In the genomic region with DNA sequence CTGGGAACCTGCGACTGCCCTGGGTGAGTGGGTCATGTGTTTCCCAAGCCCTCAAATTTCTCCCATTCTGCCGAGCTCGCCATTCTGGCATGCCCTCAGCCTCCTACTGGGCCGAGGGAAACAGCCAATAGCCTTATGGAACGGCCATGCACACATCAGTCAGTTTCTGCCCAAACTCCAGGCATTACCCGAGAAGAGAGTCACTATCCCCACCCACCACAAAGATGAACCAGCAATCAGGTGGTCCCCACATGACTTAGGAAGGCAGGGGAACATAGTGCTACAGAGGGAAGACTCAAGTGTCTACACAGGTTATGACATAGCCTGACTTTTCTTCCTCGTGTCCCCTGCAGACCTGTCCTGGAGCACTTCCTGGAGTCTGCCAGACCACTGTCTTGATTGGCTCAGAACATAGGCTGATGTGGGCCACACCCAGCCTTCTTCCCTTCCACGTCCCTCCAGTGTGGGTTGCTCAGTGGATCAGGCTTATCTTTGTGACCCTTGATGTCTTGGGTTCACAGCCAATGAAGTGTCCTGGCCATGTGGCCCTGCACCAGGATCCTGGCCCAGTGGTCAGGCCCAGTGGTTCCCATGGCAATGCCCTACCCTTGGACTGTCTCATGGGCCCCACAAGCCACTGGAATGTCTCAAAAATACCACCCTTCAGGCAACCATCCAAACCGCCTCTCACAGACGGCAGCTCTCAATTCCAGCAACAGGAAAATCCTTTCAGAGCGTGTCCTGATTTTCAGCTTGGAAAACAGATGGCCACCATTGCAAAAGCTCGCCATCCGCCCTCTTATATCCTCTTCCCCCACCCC, we compare ENCODE assay signal across 8 mouse cellular contexts. TPM values are rescaled to one million over a fixed set of nuclear protein-coding genes. Genes with fewer than 3 reads are reported as not detected.
DNase-seq lines count a peak whose midpoint lies in the region; ATAC-seq and TF ChIP-seq lines count a peak whose summit lies in the region.

No protein-coding gene starts in this region.

- no peak overlapping the region for H3K9ac ChIP-seq in CH12.LX (ENCODE audit: insufficient read depth, low read depth)
- no peak overlapping the region for H3K9ac ChIP-seq in hindbrain, embryonic 13.5 days

- no peak for TF ChIP-seq POLR2A in CH12.LX (IDR thresholded peaks at IDR 0.05; ENCODE audit: low read depth, low read length)

- H3K36me3 ChIP-seq in CH12.LX (replicated peaks in 1 of 2; ENCODE audit: control insufficient read depth in 1 of 2, insufficient read depth in 1 of 2, low read length in 1 of 2): peaks cover 0 to 4% of the 10 kb centered on the region in 2 experiments
- H3K36me3 ChIP-seq in hindbrain, embryonic 13.5 days: no peaks in the 10 kb centered on the region
- no peaks in the 10 kb centered on the region for H3K36me3 ChIP-seq in limb, embryonic 10.5 days

- H3K79me2 ChIP-seq in CH12.LX (replicated peaks; ENCODE audit: control insufficient read depth, extremely low read depth, insufficient read depth, poor library complexity, severe bottlenecking): no peaks in the 10 kb centered on the region

- ATAC-seq in hindbrain, embryonic 13.5 days (ENCODE audit: low FRiP score): no peak

- peak; percentile 66 for DNase-seq in adrenal gland, postnatal 10 days
- DNase-seq in adrenal gland, postnatal 14 days: no peak
- DNase-seq in CH12.LX (ENCODE audit: extremely low read depth): no peak
- peak; percentile 98 for DNase-seq in fibroblast of lung, adult 2 months (ENCODE audit: low read depth)
- DNase-seq in limb, embryonic 10.5 days (ENCODE audit: low spot score): no peak
- DNase-seq in right cerebral cortex, adult 2 months (ENCODE audit: low spot score in 2 of 2): peak; percentile 78 to 80
- no peak for DNase-seq in embryo, embryonic 10 days (ENCODE audit: low spot score)

- H3K27me3 ChIP-seq in CH12.LX (replicated peaks): no peaks in the 10 kb centered on the region
- H3K27me3 ChIP-seq in hindbrain, embryonic 13.5 days: no peaks in the 10 kb centered on the region
- no peaks in the 10 kb centered on the region for H3K27me3 ChIP-seq in limb, embryonic 10.5 days (ENCODE audit: low read depth, poor library complexity, severe bottlenecking)

- H3K4me3 ChIP-seq in CH12.LX (replicated peaks in 1 of 3; ENCODE audit: low read depth in 2 of 3, low read length in 2 of 3, poor library complexity in 1 of 3): no peak overlapping the region
- no peak overlapping the region for H3K4me3 ChIP-seq in hindbrain, embryonic 13.5 days
- no peak overlapping the region for H3K4me3 ChIP-seq in limb, embryonic 10.5 days

- dilution Hi-C loops in CH12.LX (cut with MboI; ENCODE audit: extremely low pct_ligation_motif_present, extremely low pct_unique_long_range_greater_than_20kb, low sequenced_read_pairs): no loop called here

- peaks cover 20 to 73% of the 10 kb centered on the region in 2 experiments for H3K4me1 ChIP-seq in CH12.LX (ENCODE audit: control insufficient read depth in 1 of 2, insufficient read depth in 2 of 2)
- peaks cover 72% of the 10 kb centered on the region for H3K4me1 ChIP-seq in hindbrain, embryonic 13.5 days (replicated peaks)
- peaks cover 59% of the 10 kb centered on the region for H3K4me1 ChIP-seq in limb, embryonic 10.5 days

- H3K9me3 ChIP-seq in CH12.LX (replicated peaks; ENCODE audit: low read length): no peaks in the 10 kb centered on the region
- no peaks in the 10 kb centered on the region for H3K9me3 ChIP-seq in hindbrain, embryonic 13.5 days
- H3K9me3 ChIP-seq in limb, embryonic 10.5 days (replicated peaks): no peaks in the 10 kb centered on the region

- no peak for TF ChIP-seq RAD21 in CH12.LX (IDR thresholded peaks at IDR 0.05; ENCODE audit: low read depth, low read length)

- H3K4me2 ChIP-seq in CH12.LX (ENCODE audit: insufficient read depth, low read depth, poor library complexity, severe bottlenecking): no peak overlapping the region
- no peak overlapping the region for H3K4me2 ChIP-seq in hindbrain, embryonic 13.5 days

- no peak for TF ChIP-seq CTCF in CH12.LX (conservative IDR thresholded peaks at IDR 0.05 in 1 of 2, IDR thresholded peaks at IDR 0.05 in 1 of 2; ENCODE audit: low read depth in 2 of 2, low read length in 2 of 2)

- in situ Hi-C loops in CH12.LX (cut with MboI; ENCODE audit: low pct_ligation_motif_present, low pct_unique_long_range_greater_than_20kb, low sequenced_read_pairs): no loop called here

- 45% methylated on average over 13 of the region's 13 CpGs for WGBS in hindbrain, embryonic 13.5 days
- 81% methylated on average over 13 of the region's 13 CpGs for WGBS in limb, embryonic 10.5 days

- no peak for TF ChIP-seq EP300 in CH12.LX (IDR thresholded peaks at IDR 0.05; ENCODE audit: low read length)

- peak overlapping the region; percentile 58 for H3K27ac ChIP-seq in CH12.LX (ENCODE audit: insufficient read depth, low read depth)
- H3K27ac ChIP-seq in hindbrain, embryonic 13.5 days: peak overlapping the region; percentile 100
- H3K27ac ChIP-seq in limb, embryonic 10.5 days: peak overlapping the region; percentile 42

TF ChIP-seq in CH12.LX, 34 proteins besides CTCF, POLR2A, EP300 and RAD21:
- TF ChIP-seq ELF1 (IDR thresholded peaks at IDR 0.05; ENCODE audit: low read depth, low read length) (peak; percentile 55; the same call in 1 of the 2 replicates), UBTF (IDR thresholded peaks at IDR 0.05; ENCODE audit: low read depth, low read length) (no peak)

RNA-seq across cellular contexts. Expression of a gene that starts 58.0 kb away (rescaled TPM):
- 10 to 100 TPM; 39.7 to 53.2 TPM for total RNA-seq in adrenal gland, postnatal 10 days (2021)
- 48.4 and 53.8 TPM in 2 replicates for total RNA-seq in adrenal gland, postnatal 14 days (2021)
- total RNA-seq in CH12.LX (2012; rRNA removed) (19.6 and 21.4 TPM in 2 replicates), CH12.LX (2014; rRNA removed) (7.0 and 8.2 TPM in 2 replicates)
- 10.2 and 12.1 TPM in 2 replicates for polyA plus RNA-seq in CH12.LX (2012; ENCODE audit: insufficient read length, low read depth)
- 66.4 and 70.0 TPM in 2 replicates for polyA plus RNA-seq in hindbrain, embryonic 13.5 days (2015; fragmentation: Nextera tagmentation; extraction: Ambion mirVana)
- 11.9 and 22.6 TPM in 2 replicates for polyA plus RNA-seq in limb, embryonic 10.5 days (2016; fragmentation: Nextera tagmentation; extraction: Ambion mirVana)

Comparison
In these comparisons a context has a peak if more than half of its experiments do, and no peak if none do; other contexts are left out.
1. DNase-seq: peak in adrenal gland, postnatal 10 days (single experiment), fibroblast of lung, adult 2 months (single experiment) and right cerebral cortex, adult 2 months (2 of 2); none in adrenal gland, postnatal 14 days (single experiment), CH12.LX (single experiment), limb, embryonic 10.5 days (single experiment) and embryo, embryonic 10 days (single experiment).
2. H3K27ac ChIP-seq: peak in every context shown above with its lines; median percentile 100 in hindbrain, embryonic 13.5 days; 58 in CH12.LX; 42 in limb, embryonic 10.5 days.